Mouse (Mus musculus) lung, adult 18-20 months (tissue): Measurements from ENCODE around the gene Hcfc2.

Source experiments
- DNase-seq, 2 experiments: peaks; one replicate each; pipeline ENCODE4 v3.0.0; 2022; ENCODE audit warnings: mixed read lengths in 2 of 2

Hcfc2 gene

GRCm38 (mm10) chr10:82741876-82742275 lies 45.9 kb downstream of the Hcfc2 start:
- DNase-seq, result no peak

GRCm38 (mm10) chr10:82742578-82742977 lies 46.6 kb downstream of the Hcfc2 start:
- DNase-seq, result no peak

- no peak for DNase-seq
Measured at GRCm38 (mm10) chr10:82744296-82744695, 48.3 kb downstream of the Hcfc2 start.

GRCm38 (mm10) chr10:82745301-82745700 lies 49.3 kb downstream of the Hcfc2 start:
- DNase-seq, result no peak

- DNase-seq, result no peak
Measured at GRCm38 (mm10) chr10:82746988-82747850, 51.3 kb downstream of the Hcfc2 start.

GRCm38 (mm10) chr10:82750778-82751177 lies 54.8 kb downstream of the Hcfc2 start:
- no peak for DNase-seq

GRCm38 (mm10) chr10:82752921-82753320 lies 57.0 kb downstream of the Hcfc2 start:
- no peak for DNase-seq

- DNase-seq, result no peak
Measured at GRCm38 (mm10) chr10:82754642-82755041, 58.7 kb downstream of the Hcfc2 start.

- DNase-seq, result no peak
Measured at GRCm38 (mm10) chr10:82755213-82755890, 59.4 kb downstream of the Hcfc2 start.

GRCm38 (mm10) chr10:82756466-82756865 lies 60.5 kb downstream of the Hcfc2 start:
- DNase-seq, result no peak

- no peak for DNase-seq
Measured at GRCm38 (mm10) chr10:82757341-82757740, 61.4 kb downstream of the Hcfc2 start.

GRCm38 (mm10) chr10:82758368-82758767 lies 62.4 kb downstream of the Hcfc2 start:
- DNase-seq, result no peak

- DNase-seq, result no peak
Measured at GRCm38 (mm10) chr10:82758878-82759277, 62.9 kb downstream of the Hcfc2 start.

GRCm38 (mm10) chr10:82759706-82760105 lies 63.7 kb downstream of the Hcfc2 start:
- no peak for DNase-seq

GRCm38 (mm10) chr10:82761037-82761811 lies 65.3 kb downstream of the Hcfc2 start:
- DNase-seq, result peak in 1 of 2 experiments; percentile 24

GRCm38 (mm10) chr10:82762756-82763681 lies 67.1 kb downstream of the Hcfc2 start:
- DNase-seq, result peak in 1 of 2 experiments; percentile 18

- DNase-seq, result peak; percentile 97
Measured at GRCm38 (mm10) chr10:82763840-82764631, 68.1 kb downstream of the Hcfc2 start, which contains the start of gene Nfyb. Gene Nfyb (minus strand): TSS chr10:82764144.

- no peak for DNase-seq
Measured at GRCm38 (mm10) chr10:82768901-82769300, 72.9 kb downstream of the Hcfc2 start.

GRCm38 (mm10) chr10:82770713-82771112 lies 74.8 kb downstream of the Hcfc2 start:
- no peak for DNase-seq

- DNase-seq, result no peak
Measured at GRCm38 (mm10) chr10:82771595-82772170, 75.7 kb downstream of the Hcfc2 start.

GRCm38 (mm10) chr10:82774841-82775240 lies 78.9 kb downstream of the Hcfc2 start:
- no peak for DNase-seq
